Mouse (Mus musculus) forebrain, postnatal 0 days (tissue): Measurements from ENCODE around the gene Ppil6. TPM values are rescaled to one million over a fixed set of nuclear protein-coding genes. Genes with fewer than 3 reads are reported as not detected.
A peak's percentile ranks its signal among the peaks of the same experiment; 100 is the strongest.

Source experiments
- ATAC-seq: fragments of 200-750 bp; cut with Nextera tagmentation; 2 replicates; pipeline ENCODE4 v1.8.0; 2017; ENCODE audit warnings: mild to moderate bottlenecking, moderate library complexity
- DNase-seq: peaks from one replicate; pipeline ENCODE4 v3.0.0-alpha.2; 2015
- H3K27ac ChIP-seq: fragments of 300-500 bp; sonication (generic); 2 replicates; pipeline ENCODE4 v1.5.1; 2014; ENCODE audit warnings: low read depth, mild to moderate bottlenecking, antibody characterized with exemption, low read length, moderate library complexity, mixed read lengths
- H3K27me3 ChIP-seq: fragments of 300-500 bp; sonication (generic); 2 replicates; pipeline ENCODE4 v1.6.1; 2014; ENCODE audit warnings: mild to moderate bottlenecking, low read length, mixed read lengths; ENCODE audit not compliant: insufficient read depth
- H3K36me3 ChIP-seq: fragments of 300-500 bp; sonication (generic); 2 replicates; pipeline ENCODE4 v1.6.1; 2014; ENCODE audit warnings: mild to moderate bottlenecking, moderate library complexity; ENCODE audit not compliant: insufficient read depth
- H3K4me1 ChIP-seq: fragments of 300-500 bp; sonication (generic); 2 replicates; pipeline ENCODE4 v1.6.1; 2014; ENCODE audit warnings: antibody characterized with exemption; ENCODE audit not compliant: insufficient read depth
- H3K4me2 ChIP-seq: fragments of 300-500 bp; sonication (generic); 2 replicates; pipeline ENCODE4 v1.6.1; 2014; ENCODE audit warnings: low read depth, mild to moderate bottlenecking, moderate library complexity
- H3K4me3 ChIP-seq: fragments of 300-500 bp; sonication (generic); 2 replicates; pipeline ENCODE4 v1.5.1; 2014; ENCODE audit warnings: low read depth, low read length, mixed read lengths
- H3K9ac ChIP-seq: fragments of 300-500 bp; sonication (generic); 2 replicates; pipeline ENCODE4 v1.6.1; 2014; ENCODE audit warnings: mild to moderate bottlenecking
- H3K9me3 ChIP-seq: fragments of 300-500 bp; sonication (generic); 2 replicates; pipeline ENCODE4 v1.6.1; 2016; ENCODE audit warnings: low read length
- CTCF ChIP-seq: sonication (generic); IDR thresholded peaks from 2 replicates; pipeline ENCODE4 v1.5.1; 2016; ENCODE audit warnings: antibody characterized with exemption, control low read depth, low read depth
- WGBS: fragments of 180-500 bp; shearing (Covaris S2); extraction: QIAGEN DNeasy Blood & Tissue Kit; methylation state at CpG from one replicate; pipeline ENCODE4 v1.1.7; 2014; 5-methylcytosine and 5-hydroxymethylcytosine counted together
- polyA plus RNA-seq: library from polyadenylated mRNA; unstranded; fragments of >200 nt; fragmentation: Nextera tagmentation; extraction: Ambion mirVana; gene quantifications from 2 replicates; pipeline ENCODE4 v1.2.1, GENCODE M21; 2015
- total RNA-seq: library from RNA; depleted of rRNA; stranded (reverse); fragments of >200 nt; gene quantifications from 2 replicates; pipeline ENCODE4 v1.2.3, GENCODE M21; 2014

The Ppil6 gene
- total and polyA plus RNA-seq, 2 experiments from 2014 or later = 0.81 to 8.7 TPM

DNA sequence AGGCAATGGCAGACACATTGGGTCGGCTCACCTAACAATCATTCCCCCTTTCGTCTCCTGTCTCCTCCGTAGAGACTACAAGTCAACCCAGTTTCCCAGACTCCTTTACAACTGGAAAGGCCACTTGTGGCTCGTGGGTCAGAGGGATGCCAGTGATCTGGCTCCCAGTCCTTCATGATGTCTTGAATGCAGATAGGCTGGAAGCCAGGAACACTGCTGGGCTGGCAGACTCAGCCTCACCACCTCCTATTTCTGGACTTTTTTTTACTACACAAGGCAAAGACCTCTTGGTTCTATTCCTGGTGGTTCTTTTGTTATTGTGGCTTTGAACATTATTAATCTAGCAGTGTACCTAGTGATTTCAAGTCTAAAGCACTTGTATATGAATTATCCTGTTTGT lies 24.1 kb downstream of the Ppil6 start:
- ATAC-seq (no peak), DNase-seq (no peak)
- H3K4me3 ChIP-seq = no peak overlapping the region
- H3K27ac ChIP-seq = no peak overlapping the region
- no peaks in the 10 kb centered on the region for H3K9me3 ChIP-seq
- 82% methylated on average over 4 of the region's 4 CpGs for WGBS
- no peak overlapping the region for H3K9ac ChIP-seq
- no peaks in the 10 kb centered on the region for H3K36me3 ChIP-seq
- no peaks in the 10 kb centered on the region for H3K4me1 ChIP-seq
- TF ChIP-seq CTCF = no peak
- H3K4me2 ChIP-seq = no peak overlapping the region
- no peaks in the 10 kb centered on the region for H3K27me3 ChIP-seq

GRCm38 (mm10) chr10:41514921-41515320 lies 24.7 kb downstream of the Ppil6 start:
- no peak for TF ChIP-seq CTCF

GRCm38 (mm10) chr10:41518508-41518980 lies 28.3 kb downstream of the Ppil6 start:
- Histone ChIP-seq H3K27ac (peak overlapping the region; percentile 98), H3K4me2 (peak overlapping the region; percentile 96), H3K9ac (peak overlapping the region; percentile 94), H3K9me3 (no peaks in the 10 kb centered on the region), H3K4me1 (peaks cover 17% of the 10 kb centered on the region), H3K27me3 (no peaks in the 10 kb centered on the region), H3K36me3 (0 out of 2 replicates have a peak, but pooled peaks cover 5% of the 10 kb centered on the region), H3K4me3 (peak overlapping the region; percentile 95)
- DNase-seq (peak; percentile 81), ATAC-seq (peak; percentile 49)
- TF ChIP-seq CTCF = peak; percentile 74
- WGBS = 1% methylated on average over 23 of the region's 23 CpGs

More at GRCm38 (mm10) chr10:41514921-41515320, 24.7 kb downstream of the Ppil6 start:
- Histone ChIP-seq H3K4me2 (no peak overlapping the region), H3K9me3 (no peaks in the 10 kb centered on the region), H3K27ac (no peak overlapping the region), H3K4me3 (no peak overlapping the region), H3K36me3 (no peaks in the 10 kb centered on the region), H3K4me1 (no peaks in the 10 kb centered on the region), H3K27me3 (no peaks in the 10 kb centered on the region), H3K9ac (no peak overlapping the region)
- no peak for ATAC-seq
- no peak for DNase-seq

GRCm38 (mm10) chr10:41518981-41519618 lies 28.9 kb downstream of the Ppil6 start, which contains the start of gene Cd164:
Gene Cd164, plus strand, starts transcription at chr10:41519414.
- ATAC-seq (peak; percentile 92), DNase-seq (peak; percentile 97)
- Histone ChIP-seq H3K9ac (peak within 1 kb of the TSS; percentile 94), H3K4me1 (peaks cover 17% of the 10 kb centered on the region), H3K27ac (peak within 1 kb of the TSS; percentile 98), H3K36me3 (0 out of 2 replicates have a peak, but pooled peaks cover 5% of the 10 kb centered on the region), H3K27me3 (no peaks in the 10 kb centered on the region), H3K9me3 (no peaks in the 10 kb centered on the region), H3K4me3 (peak within 1 kb of the TSS; percentile 95), H3K4me2 (peak within 1 kb of the TSS; percentile 96)
- under 1% methylated on average over 63 of the region's 69 CpGs for WGBS
- TF ChIP-seq CTCF = no peak

- no peaks in the 10 kb centered on the region for H3K9me3 ChIP-seq
- peak overlapping the region; percentile 95 for H3K4me3 ChIP-seq
- peak overlapping the region; percentile 98 for H3K27ac ChIP-seq
- H3K36me3 ChIP-seq = peaks cover 9% of the 10 kb centered on the region; the same call in 1 of the 2 replicates
- ATAC-seq = peak; percentile 54
- H3K27me3 ChIP-seq = no peaks in the 10 kb centered on the region
- no peak for TF ChIP-seq CTCF
- DNase-seq = peak; percentile 54
- peak overlapping the region; percentile 96 for H3K4me2 ChIP-seq
- H3K4me1 ChIP-seq = peaks cover 17% of the 10 kb centered on the region
- 2% methylated on average over 65 of the region's 65 CpGs for WGBS
- H3K9ac ChIP-seq = peak overlapping the region; percentile 94
Observed at GRCm38 (mm10) chr10:41519640-41520409, 29.6 kb downstream of the Ppil6 start.

DNA sequence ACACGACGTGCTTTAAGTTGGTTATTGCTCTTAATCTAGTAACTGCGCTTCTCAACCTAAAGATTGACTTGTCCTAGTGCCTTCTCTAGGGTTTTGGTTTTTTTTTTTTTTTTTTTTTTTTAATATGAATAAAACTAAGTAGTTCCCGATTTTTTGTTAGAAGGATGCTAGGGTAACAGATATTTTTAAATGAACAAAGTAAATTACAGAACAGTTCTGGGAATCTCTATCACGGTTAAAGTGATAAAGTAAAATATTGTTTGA lies 30.1 kb downstream of the Ppil6 start:
- 3% methylated on average over 5 of the region's 5 CpGs for WGBS
- DNase-seq (no peak), ATAC-seq (no peak)
- Histone ChIP-seq H3K4me2 (peak overlapping the region; percentile 96), H3K9ac (no peak overlapping the region; the same call in 1 of the 2 replicates), H3K36me3 (peaks cover 12% of the 10 kb centered on the region; the same call in 1 of the 2 replicates), H3K9me3 (no peaks in the 10 kb centered on the region), H3K4me3 (peak overlapping the region; percentile 95), H3K27me3 (no peaks in the 10 kb centered on the region), H3K4me1 (peaks cover 17% of the 10 kb centered on the region), H3K27ac (no peak overlapping the region)
- TF ChIP-seq CTCF = no peak

DNA sequence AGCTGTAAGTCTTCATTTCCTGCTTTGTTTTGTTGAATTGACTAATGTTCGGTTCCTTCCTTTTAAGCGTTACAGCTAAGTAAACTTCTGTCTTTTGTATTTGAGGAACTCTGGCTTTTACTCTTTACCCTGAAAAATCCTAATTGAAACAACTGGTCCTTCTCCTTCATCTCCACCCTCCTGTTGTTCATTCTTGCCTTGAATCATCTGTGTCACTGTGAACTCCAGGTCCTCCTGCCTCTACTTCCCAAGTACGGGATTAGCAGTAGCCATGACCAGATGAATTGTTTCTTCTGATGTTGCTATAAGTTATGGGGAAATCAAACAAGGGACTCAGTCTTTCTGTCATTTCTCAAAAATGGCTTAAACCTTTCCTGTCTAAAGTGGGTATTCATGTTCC lies 33.1 kb downstream of the Ppil6 start:
- no peaks in the 10 kb centered on the region for H3K27me3 ChIP-seq
- no peak overlapping the region for H3K4me2 ChIP-seq
- H3K4me1 ChIP-seq = peaks cover 17% of the 10 kb centered on the region
- no peak for ATAC-seq
- TF ChIP-seq CTCF = no peak
- no peaks in the 10 kb centered on the region for H3K9me3 ChIP-seq
- 81% methylated on average over 3 of the region's 3 CpGs for WGBS
- no peak overlapping the region for H3K9ac ChIP-seq
- H3K36me3 ChIP-seq = peaks cover 20% of the 10 kb centered on the region; the same call in 1 of the 2 replicates
- no peak overlapping the region for H3K4me3 ChIP-seq
- no peak overlapping the region for H3K27ac ChIP-seq
- DNase-seq = no peak
